Mouse (Mus musculus): Measurements from ENCODE around the gene Hoxd12. TPM values are rescaled to one million over a fixed set of nuclear protein-coding genes. Genes with fewer than 3 reads are reported as not detected.

The Hoxd12 gene
- polyA plus RNA-seq, 1 experiment from 2014 or later = not detected

DNA sequence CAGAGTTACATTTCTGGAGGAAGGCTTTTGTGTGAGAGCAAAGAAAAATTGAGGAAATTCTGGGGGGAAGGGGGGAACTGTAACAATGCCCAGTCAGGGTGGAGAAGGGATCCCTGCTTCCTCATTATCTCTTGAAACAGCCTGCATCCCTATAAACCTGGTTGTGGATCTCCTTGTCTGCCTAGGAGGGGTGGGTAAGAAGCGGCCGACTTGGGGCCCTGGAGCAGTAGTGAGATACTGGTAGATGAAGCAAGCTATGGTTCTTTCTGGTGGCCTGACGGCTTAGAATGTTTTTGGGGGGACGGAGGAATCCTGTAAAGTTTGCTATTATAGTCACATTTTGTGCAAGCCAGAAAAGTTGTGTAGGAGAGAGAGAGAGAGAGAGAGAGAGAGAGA is 18.6 kb downstream of the Hoxd12 start:
- H3K4me3 ChIP-seq = no peak overlapping the region
- H3K4me2 ChIP-seq = no peak overlapping the region
- ATAC-seq (replicated peaks; ENCODE audit: insufficient number of reproducible peaks, insufficient read depth, low FRiP score, low read depth) = no peak
- H3K4me1 ChIP-seq (replicated peaks) = peaks cover 16% of the 10 kb centered on the region
- no peaks in the 10 kb centered on the region for H3K36me3 ChIP-seq
- no peaks in the 10 kb centered on the region for H3K9me3 ChIP-seq (replicated peaks)
- no peak overlapping the region for H3K27ac ChIP-seq
- WGBS = 9% methylated on average over 4 of the region's 4 CpGs
- peaks cover 98% of the 10 kb centered on the region for H3K27me3 ChIP-seq
- H3K9ac ChIP-seq = no peak overlapping the region

DNA sequence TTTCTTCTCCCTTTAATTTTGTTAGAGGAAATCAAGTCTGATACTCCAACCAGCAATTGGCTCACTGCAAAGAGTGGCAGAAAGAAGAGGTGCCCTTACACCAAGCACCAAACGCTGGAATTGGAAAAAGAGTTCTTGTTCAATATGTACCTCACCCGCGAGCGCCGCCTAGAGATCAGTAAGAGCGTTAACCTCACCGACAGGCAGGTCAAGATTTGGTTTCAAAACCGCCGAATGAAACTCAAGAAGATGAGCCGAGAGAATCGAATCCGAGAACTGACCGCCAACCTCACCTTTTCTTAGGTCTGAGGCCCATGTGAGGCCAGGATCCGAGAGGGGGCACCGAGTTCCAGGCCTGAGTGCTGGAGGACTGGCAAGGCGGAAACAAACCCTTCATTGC is 19.3 kb downstream of the Hoxd12 start:
- peaks cover 98% of the 10 kb centered on the region for H3K27me3 ChIP-seq
- H3K36me3 ChIP-seq = no peaks in the 10 kb centered on the region
- H3K4me2 ChIP-seq = no peak overlapping the region
- H3K9me3 ChIP-seq (replicated peaks) = no peaks in the 10 kb centered on the region
- no peak overlapping the region for H3K4me3 ChIP-seq
- peaks cover 20% of the 10 kb centered on the region for H3K4me1 ChIP-seq (replicated peaks)
- 6% methylated on average over 16 of the region's 16 CpGs for WGBS
- ATAC-seq (replicated peaks; ENCODE audit: insufficient number of reproducible peaks, insufficient read depth, low FRiP score, low read depth) = no peak
- no peak overlapping the region for H3K9ac ChIP-seq
- no peak overlapping the region for H3K27ac ChIP-seq

DNA sequence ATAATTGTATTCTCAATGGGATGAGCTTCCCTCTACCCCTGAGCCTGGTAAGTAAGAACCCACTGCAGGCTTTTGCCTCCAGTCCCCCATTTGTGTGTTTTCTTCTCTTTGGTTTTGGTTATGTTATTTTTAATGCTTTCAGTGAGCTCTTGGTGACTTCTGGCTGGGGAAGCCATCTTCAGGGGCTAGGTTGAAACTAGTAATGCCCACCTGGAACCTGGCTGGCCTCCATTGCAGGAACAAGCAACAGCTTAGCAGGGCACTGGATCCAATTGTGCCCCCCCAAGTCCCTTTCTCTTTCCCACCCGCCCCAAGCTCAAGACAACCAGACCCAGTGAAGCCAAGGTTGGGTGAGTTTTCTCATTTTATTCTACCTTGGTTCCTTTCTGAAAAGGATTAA is 20.6 kb downstream of the Hoxd12 start:
- no peaks in the 10 kb centered on the region for H3K9me3 ChIP-seq (replicated peaks)
- peaks cover 99% of the 10 kb centered on the region for H3K27me3 ChIP-seq
- 10% methylated on average over 1 of the region's 1 CpGs for WGBS
- H3K4me3 ChIP-seq = no peak overlapping the region
- no peak overlapping the region for H3K9ac ChIP-seq
- H3K4me2 ChIP-seq = no peak overlapping the region
- no peak for ATAC-seq (replicated peaks; ENCODE audit: insufficient number of reproducible peaks, insufficient read depth, low FRiP score, low read depth)
- no peak overlapping the region for H3K27ac ChIP-seq
- peaks cover 20% of the 10 kb centered on the region for H3K4me1 ChIP-seq (replicated peaks)
- H3K36me3 ChIP-seq = no peaks in the 10 kb centered on the region

DNA sequence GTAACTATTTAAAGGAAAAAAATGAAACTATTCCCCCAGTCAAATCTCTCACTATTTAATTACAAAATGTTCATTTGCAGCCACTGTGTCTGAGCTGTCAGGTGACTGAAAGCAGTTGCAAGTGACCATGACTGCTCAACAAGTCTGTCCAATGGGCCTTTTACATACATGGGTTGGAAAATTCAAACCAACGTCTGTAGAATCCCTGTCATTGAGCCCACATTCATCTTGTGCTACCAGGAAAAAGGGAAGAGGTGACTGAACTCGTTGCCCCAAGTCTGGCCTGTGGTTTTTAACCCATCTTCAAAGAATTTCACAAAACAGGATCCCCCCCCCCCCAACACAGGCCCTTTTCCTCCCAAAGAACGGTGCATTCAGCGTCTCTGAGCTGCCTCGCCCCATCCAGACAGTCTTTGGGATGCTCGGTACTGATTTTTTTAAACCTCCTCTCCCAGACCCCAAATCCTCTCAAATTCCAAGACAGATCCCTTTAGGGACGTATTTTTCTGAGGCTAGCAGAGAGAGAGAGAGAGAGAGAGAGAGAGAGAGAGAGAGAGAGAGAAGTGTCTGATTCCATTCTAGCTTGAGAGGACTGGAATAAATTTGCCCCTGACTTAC is 21.1 kb downstream of the Hoxd12 start:
- 5% methylated on average over 7 of the region's 7 CpGs for WGBS

DNA sequence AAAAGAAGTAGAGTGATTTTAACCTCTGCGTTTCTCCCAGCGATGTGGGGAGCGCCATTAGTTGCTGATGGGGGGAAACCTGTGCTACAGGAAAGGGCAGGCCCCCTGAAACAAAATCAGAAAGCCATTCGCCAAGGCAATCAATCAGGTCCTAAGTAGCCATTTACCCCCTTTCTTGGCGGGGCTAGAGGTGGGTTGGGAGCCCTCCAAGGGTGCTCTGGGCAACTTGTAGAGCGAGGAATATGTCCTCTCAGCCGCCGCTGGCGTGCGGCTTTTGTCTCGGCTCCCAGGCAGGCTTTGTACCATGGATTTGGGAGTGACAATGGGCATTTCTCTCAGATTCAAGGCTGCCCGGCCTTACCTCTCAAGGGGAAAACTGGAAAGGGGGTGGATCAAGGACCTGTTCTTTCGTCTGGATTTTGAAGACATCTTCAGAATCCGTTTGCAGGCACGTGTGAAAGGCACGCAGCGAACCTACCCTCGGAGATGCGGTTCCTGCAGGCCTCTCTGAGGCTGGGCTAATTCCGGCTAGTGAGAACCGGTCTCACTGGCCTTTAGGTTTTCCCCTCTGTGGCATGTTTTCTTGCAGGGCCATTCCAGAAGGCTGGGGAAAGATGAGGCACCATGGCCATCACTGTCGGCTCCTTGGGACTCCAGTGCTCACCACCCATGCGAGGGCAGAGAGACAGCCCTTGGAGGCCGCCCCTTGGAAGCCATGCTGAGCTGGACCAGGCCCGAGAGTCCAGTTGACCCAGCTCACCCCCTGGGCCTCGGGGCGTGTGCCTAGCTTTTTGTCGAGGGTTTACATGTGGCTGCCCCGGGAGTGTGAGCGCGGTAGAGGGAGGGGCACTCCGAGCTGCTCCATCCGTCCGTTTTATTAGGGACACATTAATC is 21.9 kb downstream of the Hoxd12 start:
- ATAC-seq (replicated peaks; ENCODE audit: insufficient number of reproducible peaks, insufficient read depth, low FRiP score, low read depth) = no peak
- 5% methylated on average over 34 of the region's 34 CpGs for WGBS
- Histone ChIP-seq H3K4me2 (no peak overlapping the region), H3K27ac (no peak overlapping the region), H3K36me3 (no peaks in the 10 kb centered on the region), H3K9me3 (replicated peaks) (no peaks in the 10 kb centered on the region), H3K4me3 (no peak overlapping the region), H3K27me3 (peaks cover 100% of the 10 kb centered on the region), H3K4me1 (replicated peaks) (peaks cover 16% of the 10 kb centered on the region), H3K9ac (no peak overlapping the region)

More for the DNA sequence above, 21.1 kb downstream of the Hoxd12 start:
- ATAC-seq (replicated peaks; ENCODE audit: insufficient number of reproducible peaks, insufficient read depth, low FRiP score, low read depth) = no peak
- H3K9me3 ChIP-seq (replicated peaks) = no peaks in the 10 kb centered on the region
- H3K27ac ChIP-seq = no peak overlapping the region
- peaks cover 100% of the 10 kb centered on the region for H3K27me3 ChIP-seq
- H3K4me2 ChIP-seq = no peak overlapping the region
- H3K9ac ChIP-seq = no peak overlapping the region
- H3K36me3 ChIP-seq = no peaks in the 10 kb centered on the region
- H3K4me1 ChIP-seq (replicated peaks) = peaks cover 20% of the 10 kb centered on the region
- H3K4me3 ChIP-seq = no peak overlapping the region

DNA sequence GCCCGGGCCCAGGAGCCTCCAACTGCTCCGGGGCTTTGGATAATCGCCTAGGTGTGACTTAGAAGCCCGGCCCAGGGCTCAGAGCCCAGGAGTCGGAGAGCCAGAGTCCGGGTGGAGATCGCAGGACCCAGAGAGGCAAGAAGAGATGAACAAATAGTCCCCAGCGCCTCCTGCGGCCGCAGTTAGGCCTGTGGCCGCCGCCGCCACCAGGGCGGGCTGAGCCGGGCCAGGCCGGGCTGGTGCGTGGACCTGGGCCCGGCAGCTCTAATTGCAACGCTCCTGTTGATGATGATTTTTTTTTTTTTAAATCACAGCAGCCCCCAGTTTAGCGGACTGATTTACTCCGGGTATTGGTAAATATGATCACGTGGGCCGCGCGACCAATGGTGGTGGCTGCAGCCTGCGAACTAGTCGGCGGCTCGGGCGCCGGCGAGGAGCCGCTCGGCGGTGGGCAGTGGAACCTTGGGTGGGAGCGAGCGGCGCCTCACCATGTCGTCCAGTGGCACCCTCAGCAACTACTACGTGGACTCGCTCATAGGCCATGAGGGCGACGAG is 22.8 kb downstream of the Hoxd12 start, which contains the start of gene Hoxd9:
Gene Hoxd9 (plus strand): TSS at position 161 of the 555 bp plus-strand sequence.
- Histone ChIP-seq H3K4me1 (replicated peaks) (peaks cover 14% of the 10 kb centered on the region), H3K4me3 (peak within 1 kb of the TSS; percentile 44), H3K27me3 (peaks cover 99% of the 10 kb centered on the region), H3K9me3 (replicated peaks) (no peaks in the 10 kb centered on the region), H3K36me3 (no peaks in the 10 kb centered on the region), H3K4me2 (peak within 1 kb of the TSS; percentile 64), H3K27ac (no peak within 1 kb of the TSS), H3K9ac (no peak within 1 kb of the TSS)
- ATAC-seq (replicated peaks; ENCODE audit: insufficient number of reproducible peaks, insufficient read depth, low FRiP score, low read depth) = no peak; the same call in 1 of the 2 replicates
- WGBS = under 1% methylated on average over 43 of the region's 43 CpGs

DNA sequence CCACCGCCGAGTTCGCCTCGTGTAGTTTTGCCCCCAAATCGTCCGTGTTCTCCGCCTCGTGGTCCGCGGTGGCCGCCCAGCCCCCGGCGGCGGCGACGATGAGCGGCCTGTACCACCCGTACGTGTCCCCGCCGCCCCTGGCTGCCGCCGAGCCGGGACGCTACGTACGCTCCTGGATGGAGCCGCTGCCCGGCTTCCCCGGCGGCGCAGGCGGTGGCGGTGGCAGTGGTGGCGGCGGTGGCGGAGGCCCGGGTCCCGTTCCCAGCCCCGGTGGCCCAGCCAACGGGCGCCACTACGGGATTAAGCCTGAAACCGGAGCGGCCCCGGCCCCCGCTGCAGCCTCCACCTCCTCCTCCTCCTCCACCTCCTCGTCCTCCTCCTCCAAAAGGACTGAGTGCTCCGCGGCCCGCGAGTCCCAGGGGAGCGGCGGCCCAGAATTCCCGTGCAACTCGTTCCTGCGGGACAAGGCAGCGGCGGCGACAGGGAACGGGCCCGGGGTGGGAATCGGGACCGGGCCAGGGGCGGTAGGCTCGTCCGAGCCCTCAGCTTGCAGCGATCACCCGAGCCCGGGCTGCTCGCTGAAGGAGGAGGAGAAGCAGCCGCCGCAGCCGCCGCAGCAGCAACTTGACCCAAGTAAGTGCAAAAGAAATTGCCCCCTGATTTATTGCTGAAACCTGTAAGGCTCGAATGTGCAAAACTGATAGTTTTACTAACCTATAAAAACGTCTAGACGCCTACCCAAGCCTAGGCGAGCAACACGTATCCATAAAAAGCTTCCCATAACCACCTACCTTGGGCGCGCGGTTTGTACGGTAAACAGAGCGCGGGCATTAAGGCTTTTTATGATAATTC is 23.6 kb downstream of the Hoxd12 start:
- H3K36me3 ChIP-seq = no peaks in the 10 kb centered on the region
- H3K4me1 ChIP-seq (replicated peaks) = peaks cover 14% of the 10 kb centered on the region
- H3K9ac ChIP-seq = no peak overlapping the region
- H3K4me3 ChIP-seq = peak overlapping the region; percentile 44
- H3K27me3 ChIP-seq = peaks cover 99% of the 10 kb centered on the region
- no peaks in the 10 kb centered on the region for H3K9me3 ChIP-seq (replicated peaks)
- no peak for ATAC-seq (replicated peaks; ENCODE audit: insufficient number of reproducible peaks, insufficient read depth, low FRiP score, low read depth)
- H3K4me2 ChIP-seq = peak overlapping the region; percentile 64
- under 1% methylated on average over 67 of the region's 86 CpGs for WGBS
- no peak overlapping the region for H3K27ac ChIP-seq

DNA sequence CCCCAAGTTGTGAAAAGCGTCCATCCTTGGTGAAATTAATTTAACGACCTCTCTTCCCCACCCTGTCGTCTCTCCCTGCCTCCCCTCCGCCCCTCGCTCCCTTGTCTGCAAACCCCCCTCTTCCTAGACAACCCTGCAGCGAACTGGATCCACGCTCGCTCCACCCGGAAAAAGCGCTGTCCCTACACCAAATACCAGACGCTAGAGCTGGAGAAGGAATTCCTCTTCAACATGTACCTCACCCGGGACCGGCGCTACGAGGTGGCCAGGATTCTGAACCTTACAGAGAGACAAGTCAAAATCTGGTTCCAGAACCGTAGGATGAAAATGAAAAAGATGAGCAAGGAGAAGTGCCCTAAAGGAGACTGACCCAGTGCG is 24.2 kb downstream of the Hoxd12 start:
- H3K9me3 ChIP-seq (replicated peaks) = no peaks in the 10 kb centered on the region
- H3K27ac ChIP-seq = no peak overlapping the region
- 3% methylated on average over 17 of the region's 17 CpGs for WGBS
- H3K4me3 ChIP-seq = no peak overlapping the region; the same call in 1 of the 2 replicates
- H3K9ac ChIP-seq = no peak overlapping the region
- H3K27me3 ChIP-seq = peaks cover 99% of the 10 kb centered on the region
- H3K4me2 ChIP-seq = 0 out of 2 replicates have a peak overlapping the region, but pooled peaks have one; percentile 64
- no peak for ATAC-seq (replicated peaks; ENCODE audit: insufficient number of reproducible peaks, insufficient read depth, low FRiP score, low read depth)
- no peaks in the 10 kb centered on the region for H3K36me3 ChIP-seq
- peaks cover 14% of the 10 kb centered on the region for H3K4me1 ChIP-seq (replicated peaks)

DNA sequence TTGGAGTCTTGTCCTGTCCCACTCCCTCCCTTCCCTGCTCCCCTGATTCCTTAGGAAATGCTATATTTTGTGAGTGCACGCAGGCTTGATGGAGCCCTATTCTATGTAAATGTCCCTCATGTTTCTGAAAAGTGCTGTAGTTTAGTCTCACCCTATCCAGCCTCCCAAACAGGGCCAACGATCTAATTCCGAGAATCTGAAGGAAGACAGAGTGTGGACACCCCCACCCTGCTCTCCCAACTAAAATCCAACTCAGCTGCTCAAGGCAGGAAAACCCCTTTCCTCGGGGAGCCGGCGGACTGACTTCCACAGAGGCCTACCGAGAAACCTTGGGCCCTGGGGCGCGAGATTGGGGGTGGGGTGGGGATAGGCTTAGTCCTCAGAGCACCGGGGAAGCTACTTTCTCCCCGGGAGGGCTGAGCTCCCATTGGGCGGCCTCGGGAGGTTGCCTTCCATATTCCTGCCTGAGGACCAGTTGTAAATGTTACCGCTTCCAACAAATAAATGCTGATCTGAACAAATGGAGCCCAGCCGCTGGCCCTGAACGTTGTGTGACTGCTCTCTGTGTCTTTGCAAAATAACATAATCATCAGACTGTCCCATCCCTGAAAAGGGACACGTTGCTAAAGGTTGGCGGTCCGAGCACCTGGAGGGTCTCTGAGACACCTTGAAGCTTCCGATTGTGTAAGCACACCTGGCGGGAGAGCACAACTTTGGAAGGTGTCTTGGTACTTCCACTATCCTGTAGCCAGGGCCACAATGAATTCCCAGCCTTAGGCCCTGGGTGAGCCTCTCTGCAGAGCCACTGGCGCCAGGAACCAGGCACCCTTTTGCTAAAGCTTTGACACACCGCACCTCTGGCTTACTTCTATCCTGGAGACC is 25.1 kb downstream of the Hoxd12 start:
- no peaks in the 10 kb centered on the region for H3K36me3 ChIP-seq
- no peaks in the 10 kb centered on the region for H3K9me3 ChIP-seq (replicated peaks)
- H3K4me3 ChIP-seq = no peak overlapping the region
- no peak overlapping the region for H3K9ac ChIP-seq
- H3K27ac ChIP-seq = no peak overlapping the region
- ATAC-seq (replicated peaks; ENCODE audit: insufficient number of reproducible peaks, insufficient read depth, low FRiP score, low read depth) = no peak
- peaks cover 19% of the 10 kb centered on the region for H3K4me1 ChIP-seq (replicated peaks)
- peaks cover 99% of the 10 kb centered on the region for H3K27me3 ChIP-seq
- 6% methylated on average over 23 of the region's 23 CpGs for WGBS
- H3K4me2 ChIP-seq = no peak overlapping the region

DNA sequence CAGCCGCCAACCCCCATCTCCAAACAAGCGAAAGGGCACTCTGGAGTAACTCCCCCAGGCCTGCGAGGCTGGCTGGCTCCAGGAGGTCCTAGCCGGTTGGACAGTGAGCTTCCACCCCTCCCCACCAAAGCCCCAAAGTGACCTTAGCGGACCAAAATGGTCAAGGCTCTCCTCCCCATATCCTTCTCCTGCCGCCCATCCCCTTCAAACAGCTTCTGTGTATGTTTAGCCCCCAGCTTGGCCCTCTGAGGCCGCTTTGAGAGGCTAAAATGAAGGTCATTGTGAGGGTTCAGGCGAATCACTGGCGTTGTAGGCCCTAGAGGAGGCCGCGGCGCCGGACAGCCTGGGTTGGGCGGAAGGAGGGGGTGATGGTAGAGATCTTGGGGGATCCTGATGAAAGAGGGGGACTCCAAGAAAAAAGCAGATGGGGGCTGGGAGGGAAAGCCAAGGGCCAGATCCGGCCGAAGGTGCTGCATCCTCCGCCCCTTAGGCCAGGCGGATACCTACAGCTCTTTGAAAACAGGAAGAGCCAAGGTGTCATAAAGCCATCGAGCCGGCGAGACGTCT is 25.8 kb downstream of the Hoxd12 start:
- no peak overlapping the region for H3K9ac ChIP-seq
- no peak overlapping the region for H3K27ac ChIP-seq
- WGBS = 7% methylated on average over 22 of the region's 22 CpGs

More for the DNA sequence above, 25.8 kb downstream of the Hoxd12 start:
- ATAC-seq (replicated peaks; ENCODE audit: insufficient number of reproducible peaks, insufficient read depth, low FRiP score, low read depth) = no peak
- H3K4me2 ChIP-seq = no peak overlapping the region
- peaks cover 99% of the 10 kb centered on the region for H3K27me3 ChIP-seq
- H3K36me3 ChIP-seq = no peaks in the 10 kb centered on the region
- H3K9me3 ChIP-seq (replicated peaks) = no peaks in the 10 kb centered on the region
- peaks cover 27% of the 10 kb centered on the region for H3K4me1 ChIP-seq (replicated peaks)
- no peak overlapping the region for H3K4me3 ChIP-seq

All from heart, embryonic 15.5 days (tissue).